Mouse (Mus musculus): ENCODE data around the gene Hpgd.
"Not testable (repeated sequence)": the region's sequence is repeated elsewhere in the genome, so short reads cannot be mapped to it uniquely, and the experiment has no call there.

The Hpgd gene

GRCm38 (mm10) chr8:56294373-56294877 is at the start of gene Hpgd:
Gene Hpgd (plus strand): TSS chr8:56294585.
- no peak for DNase-seq

DNA sequence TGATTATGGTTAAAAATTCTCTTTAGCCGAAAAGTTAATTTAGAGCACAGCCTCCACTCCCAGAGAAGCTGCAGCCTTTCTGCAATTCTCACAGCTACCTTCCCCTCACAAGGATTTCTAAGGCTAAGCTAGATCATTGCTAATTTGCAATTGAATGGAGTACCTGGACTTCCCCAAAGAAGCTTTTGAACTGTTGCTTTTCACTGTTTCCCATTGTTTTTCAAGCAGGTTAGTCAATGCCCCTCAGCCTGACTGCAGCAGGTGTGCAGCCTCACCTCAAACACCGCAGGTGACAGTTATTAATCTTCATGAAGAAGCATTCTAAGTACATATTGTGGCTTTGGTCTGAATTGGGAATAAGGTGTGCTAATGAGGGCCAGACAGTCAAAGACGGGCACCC is 42.7 kb upstream of the Hpgd start:
- not testable (repeated sequence) for DNase-seq

- no peak for DNase-seq
Observed at GRCm38 (mm10) chr8:56252314-56252713, 42.1 kb upstream of the Hpgd start.

GRCm38 (mm10) chr8:56261190-56261589 is 33.2 kb upstream of the Hpgd start:
- DNase-seq: no peak

GRCm38 (mm10) chr8:56269687-56270663 is 24.4 kb upstream of the Hpgd start:
- no peak for DNase-seq

- no peak for DNase-seq
Observed at GRCm38 (mm10) chr8:56272934-56273333, 21.5 kb upstream of the Hpgd start.

DNA sequence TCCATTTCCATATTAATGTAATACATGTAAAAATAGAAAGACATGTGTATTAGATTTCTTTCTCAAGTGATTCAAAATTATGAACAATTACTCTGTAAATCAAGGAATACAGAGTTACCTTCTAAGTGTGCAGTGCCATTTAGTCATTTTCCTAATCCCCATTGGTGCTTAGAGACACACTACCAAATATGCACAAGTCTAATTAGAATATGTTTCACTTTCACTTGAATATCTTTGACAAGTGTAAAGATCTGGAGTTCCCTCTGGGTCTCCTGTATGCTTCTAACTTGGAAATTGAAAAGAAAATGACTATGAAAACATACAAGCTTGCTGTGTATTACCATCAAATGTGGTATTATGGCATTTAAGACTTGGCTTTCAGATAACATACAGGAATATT is 19.1 kb upstream of the Hpgd start:
- DNase-seq: no peak

DNA sequence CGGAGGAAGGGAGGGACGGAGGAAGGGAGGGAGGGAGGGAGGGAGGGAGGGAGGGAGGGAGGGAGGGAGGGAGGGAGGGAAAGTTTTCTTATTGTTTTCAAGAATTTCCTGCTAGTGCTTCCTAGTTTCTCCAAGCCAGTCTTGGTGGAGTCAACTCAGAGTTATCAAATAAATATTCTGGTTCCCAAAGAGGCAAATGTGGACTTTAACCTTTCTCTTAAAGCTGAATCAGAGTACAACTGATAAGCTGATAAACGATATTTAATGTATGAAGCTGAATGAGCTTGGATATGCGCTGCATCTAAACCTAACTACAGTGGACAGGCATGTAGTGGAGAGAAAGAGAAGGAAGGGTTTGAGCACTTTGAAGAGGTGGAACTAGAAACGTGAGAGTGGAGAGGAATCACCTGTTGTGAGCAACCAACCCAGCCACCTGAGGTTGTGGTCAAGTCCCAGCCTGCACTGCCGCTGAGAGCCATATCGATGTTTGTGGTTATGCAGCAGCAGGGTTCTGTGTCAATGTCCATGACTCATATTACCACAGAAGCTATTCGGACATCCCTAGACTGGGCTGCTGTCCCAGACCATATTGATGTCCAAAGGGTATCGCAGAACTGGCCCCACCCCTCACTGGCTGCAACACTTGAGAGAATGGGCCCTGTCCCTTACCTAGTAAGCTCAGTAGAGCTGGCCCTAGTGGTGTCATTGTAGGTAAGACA is 16.4 kb upstream of the Hpgd start:
- DNase-seq: no peak

- no peak for DNase-seq
Observed at GRCm38 (mm10) chr8:56278545-56279063, 15.8 kb upstream of the Hpgd start.

DNA sequence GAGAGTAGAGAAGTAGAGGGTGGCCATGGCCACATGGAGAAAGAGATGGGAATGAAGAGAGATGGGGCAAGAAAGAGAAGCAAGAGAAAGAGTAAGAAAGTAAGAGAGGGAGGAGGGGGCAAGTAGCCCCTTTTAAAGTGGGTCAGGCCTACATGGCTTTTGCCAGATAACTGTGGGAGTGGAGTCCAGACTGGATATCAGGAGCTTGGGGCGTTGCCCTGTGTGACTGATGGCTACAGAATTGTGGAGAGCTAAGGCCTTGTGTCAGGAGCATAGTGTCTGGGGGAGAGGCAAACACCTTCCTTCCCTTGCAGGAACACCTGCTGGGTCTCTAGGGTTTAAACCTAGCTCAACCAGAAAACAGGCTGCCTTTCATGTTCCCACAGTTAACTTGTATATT is 10.4 kb upstream of the Hpgd start:
- no peak for DNase-seq

GRCm38 (mm10) chr8:56284957-56285356 is 9.4 kb upstream of the Hpgd start:
- DNase-seq: no peak

- no peak for DNase-seq
Observed at GRCm38 (mm10) chr8:56286717-56287116, 7.7 kb upstream of the Hpgd start.

- no peak for DNase-seq
Observed at GRCm38 (mm10) chr8:56287370-56288072, 6.9 kb upstream of the Hpgd start.

GRCm38 (mm10) chr8:56292318-56292717 is 2.1 kb upstream of the Hpgd start:
- no peak for DNase-seq

DNA sequence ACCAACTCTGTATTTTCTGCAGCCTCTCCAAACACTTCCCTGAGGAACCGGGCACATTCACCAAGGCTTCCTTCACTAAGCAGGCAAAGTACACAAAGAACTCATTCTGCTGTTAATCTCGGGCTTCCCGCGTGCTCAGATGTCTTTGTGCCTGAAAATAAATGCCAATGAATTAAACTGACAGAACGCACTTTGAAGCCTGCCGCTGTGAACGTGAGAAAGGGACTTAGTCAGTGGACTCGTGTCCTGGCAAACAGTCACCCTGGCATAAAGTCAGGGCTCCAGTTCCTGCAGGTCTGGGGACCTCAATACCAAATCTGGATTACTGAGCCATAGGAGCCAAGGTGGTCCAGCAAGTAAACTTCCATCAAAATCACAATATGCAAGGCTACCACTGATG is 905 bp upstream of the Hpgd start:
- no peak for DNase-seq

DNA sequence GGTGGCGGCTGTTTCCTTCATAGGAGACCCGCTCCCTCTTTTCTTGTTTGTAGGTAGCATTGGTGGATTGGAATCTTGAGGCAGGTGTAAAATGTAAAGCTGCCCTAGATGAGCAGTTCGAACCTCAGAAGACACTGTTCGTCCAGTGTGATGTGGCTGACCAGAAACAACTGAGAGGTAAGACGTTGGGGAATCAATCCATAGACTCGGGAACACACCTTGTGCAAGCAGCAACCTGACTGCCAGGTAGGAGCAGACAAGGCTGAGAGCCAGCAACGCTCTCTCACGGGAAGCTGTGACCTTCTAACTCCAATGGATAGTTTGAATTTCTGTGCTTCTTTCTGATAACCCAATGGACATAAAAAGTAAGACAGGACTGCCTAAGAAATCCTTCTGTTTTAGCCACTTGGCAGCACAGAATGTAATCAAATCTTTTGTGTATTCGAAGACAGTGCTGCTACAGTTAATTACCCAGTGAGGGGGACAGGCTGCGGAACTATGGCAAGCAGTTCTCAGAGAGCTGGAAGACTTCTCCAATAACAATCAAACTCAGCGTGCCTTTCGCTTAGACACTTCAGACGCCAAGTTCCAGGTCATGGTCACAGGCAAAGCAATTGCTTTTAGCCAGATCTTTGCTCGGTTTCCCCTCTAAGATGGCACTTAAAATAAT is 636 bp downstream of the Hpgd start:
- DNase-seq: no peak

- no peak for DNase-seq
Observed at GRCm38 (mm10) chr8:56299421-56299820, 5.0 kb downstream of the Hpgd start.

DNA sequence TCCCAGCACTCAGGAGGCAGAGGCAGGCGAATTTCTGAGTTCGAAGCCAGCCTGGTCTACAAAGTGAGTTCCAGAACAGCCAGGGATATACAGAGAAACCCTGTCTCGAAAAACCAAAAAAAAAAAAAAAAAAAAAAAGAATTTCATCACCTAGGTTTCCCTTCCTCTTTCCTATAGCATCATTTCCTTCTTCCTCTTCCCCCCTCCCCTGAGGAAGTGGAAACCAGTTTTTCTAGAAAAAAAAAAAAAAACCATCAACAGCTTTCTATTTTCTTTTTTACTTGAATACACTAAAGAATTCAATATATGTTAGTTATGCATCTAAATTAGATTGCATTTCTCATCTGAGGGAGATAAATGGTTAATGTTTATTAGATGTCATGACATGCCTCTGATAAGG is 6.9 kb downstream of the Hpgd start:
- not testable (repeated sequence) for DNase-seq

GRCm38 (mm10) chr8:56304595-56304994 is 10.2 kb downstream of the Hpgd start:
- no peak for DNase-seq

DNA sequence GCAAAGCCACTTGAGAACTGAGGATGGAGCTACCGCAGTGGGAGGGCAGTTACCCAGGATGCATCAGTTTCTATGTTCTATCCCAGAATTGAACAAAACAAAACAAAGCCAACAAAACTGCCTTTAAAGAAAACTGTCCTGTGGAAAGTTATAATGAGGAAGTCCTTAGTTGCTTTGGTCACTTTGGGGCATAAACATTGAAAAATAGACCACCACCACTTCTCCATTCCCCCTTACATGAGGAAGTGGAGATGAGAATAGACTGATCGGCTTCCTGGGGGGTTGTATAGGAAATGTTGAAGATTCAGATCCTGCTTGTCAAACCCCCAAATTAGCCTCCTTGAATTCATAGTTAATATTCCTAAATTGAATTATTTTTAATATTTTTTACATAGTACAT is 19.2 kb downstream of the Hpgd start:
- DNase-seq: no peak

GRCm38 (mm10) chr8:56315189-56315588 is 20.8 kb downstream of the Hpgd start:
- DNase-seq: no peak

- DNase-seq: no peak
Observed at GRCm38 (mm10) chr8:56323276-56323675, 28.9 kb downstream of the Hpgd start.

Measured in thymus, postnatal 36 days (tissue).